Mouse (Mus musculus): ENCODE measurements at regions not wholly inside any gene's neighbourhood (a gene's known extent, or its start where the extent isn't known, plus 50 kb on each side); places are given as distances from the start of the nearest gene placed in this dataset.

- H3K27me3 ChIP-seq (ENCODE audit: control insufficient read depth, insufficient read depth, low read length), result no peaks in the 10 kb centered on the region
- no peak overlapping the region for H3K9ac ChIP-seq (ENCODE audit: low read depth, low read length, severe bottlenecking)
- H3K4me3 ChIP-seq (replicated peaks; ENCODE audit: low read length), result no peak overlapping the region
- H3K9me3 ChIP-seq (ENCODE audit: control insufficient read depth, low read length), result no peaks in the 10 kb centered on the region
- no peak for DNase-seq (ENCODE audit: low spot score)
- H3K36me3 ChIP-seq (ENCODE audit: control insufficient read depth, insufficient read depth, low read length), result no peaks in the 10 kb centered on the region
- 40% methylated on average over 1 of the region's 1 CpGs for WGBS
- H3K27ac ChIP-seq (replicated peaks; ENCODE audit: low read depth, low read length), result no peak overlapping the region
- H3K4me1 ChIP-seq (ENCODE audit: control insufficient read depth, insufficient read depth, low read length), result no peaks in the 10 kb centered on the region
- no peak for TF ChIP-seq POLR2A (IDR thresholded peaks at IDR 0.05; ENCODE audit: borderline replicate concordance, extremely low read depth, insufficient read depth, insufficient read length)
- H3K4me2 ChIP-seq (replicated peaks; ENCODE audit: low read depth, low read length, severe bottlenecking), result no peak overlapping the region
- no peak for ATAC-seq (ENCODE audit: low FRiP score, low read depth)
Measured at GRCm38 (mm10) chr12:65704985-65705384, 479.7 kb downstream of the Wdr20rt start.

GRCm38 (mm10) chr12:65712304-65712703 lies 487.0 kb downstream of the Wdr20rt start:
- Histone ChIP-seq H3K36me3 (ENCODE audit: control insufficient read depth, insufficient read depth, low read length) (no peaks in the 10 kb centered on the region), H3K4me3 (replicated peaks; ENCODE audit: low read length) (no peak overlapping the region), H3K4me2 (replicated peaks; ENCODE audit: low read depth, low read length, severe bottlenecking) (no peak overlapping the region), H3K27me3 (ENCODE audit: control insufficient read depth, insufficient read depth, low read length) (no peaks in the 10 kb centered on the region), H3K9me3 (ENCODE audit: control insufficient read depth, low read length) (no peaks in the 10 kb centered on the region), H3K9ac (ENCODE audit: low read depth, low read length, severe bottlenecking) (no peak overlapping the region), H3K4me1 (ENCODE audit: control insufficient read depth, insufficient read depth, low read length) (no peaks in the 10 kb centered on the region), H3K27ac (replicated peaks; ENCODE audit: low read depth, low read length) (no peak overlapping the region)
- DNase-seq (ENCODE audit: low spot score) (no peak), ATAC-seq (ENCODE audit: low FRiP score, low read depth) (no peak)
- no peak for TF ChIP-seq POLR2A (IDR thresholded peaks at IDR 0.05; ENCODE audit: borderline replicate concordance, extremely low read depth, insufficient read depth, insufficient read length)
- 78% methylated on average over 2 of the region's 2 CpGs for WGBS
